Mouse (Mus musculus) heart, embryonic 11.5 days (tissue): ENCODE data around the gene Ccdc50. TPM values are rescaled to one million over a fixed set of nuclear protein-coding genes. Genes with fewer than 3 reads are reported as not detected.
A peak's percentile ranks its signal among the peaks of the same experiment; 100 is the strongest.

ENCODE experiments used
- ATAC-seq: fragments of 200-750 bp; cut with Nextera tagmentation; replicated peaks from 2 replicates; pipeline ENCODE4 v1.8.0; 2017; ENCODE audit warnings: moderate library complexity; ENCODE audit not compliant: insufficient number of reproducible peaks, low FRiP score, low TSS enrichment
- H3K27ac ChIP-seq: fragments of 300-500 bp; sonication (generic); 2 replicates; pipeline ENCODE4 v1.5.1; 2014; ENCODE audit warnings: mild to moderate bottlenecking, low read depth, low read length
- H3K27me3 ChIP-seq: fragments of 300-500 bp; sonication (generic); 2 replicates; pipeline ENCODE4 v1.6.1; 2014; ENCODE audit warnings: mild to moderate bottlenecking, low read length, mixed read lengths; ENCODE audit not compliant: control insufficient read depth, insufficient read depth
- H3K36me3 ChIP-seq: fragments of 300-500 bp; sonication (generic); 2 replicates; pipeline ENCODE4 v1.6.1; 2014; ENCODE audit warnings: mild to moderate bottlenecking, low read length, moderate library complexity, mixed read lengths; ENCODE audit not compliant: control insufficient read depth, insufficient read depth
- H3K4me1 ChIP-seq: fragments of 300-500 bp; sonication (generic); 2 replicates; pipeline ENCODE4 v1.6.1; 2014; ENCODE audit warnings: low read length; ENCODE audit not compliant: control insufficient read depth, insufficient read depth
- H3K4me2 ChIP-seq: fragments of 300-500 bp; sonication (generic); 2 replicates; pipeline ENCODE4 v1.6.1; 2014; ENCODE audit warnings: mild to moderate bottlenecking, moderate library complexity
- H3K4me3 ChIP-seq: fragments of 300-500 bp; sonication (generic); 2 replicates; pipeline ENCODE4 v1.5.1; 2014; ENCODE audit warnings: low read depth, low read length
- H3K9ac ChIP-seq: fragments of 300-500 bp; sonication (generic); 2 replicates; pipeline ENCODE4 v1.6.1; 2014; ENCODE audit warnings: mild to moderate bottlenecking, low read depth, low read length, moderate library complexity
- H3K9me3 ChIP-seq: fragments of 300-500 bp; sonication (generic); replicated peaks from 2 replicates; pipeline ENCODE4 v1.6.1; 2016; ENCODE audit warnings: low read length; ENCODE audit not compliant: control insufficient read depth
- WGBS: fragments of 180-500 bp; shearing (Covaris S2); extraction: QIAGEN DNeasy Blood & Tissue Kit; methylation state at CpG from one replicate; pipeline ENCODE4 v1.1.7; 2014; ENCODE audit not compliant: insufficient replicate concordance; 5-methylcytosine and 5-hydroxymethylcytosine counted together
- polyA plus RNA-seq: library from polyadenylated mRNA; unstranded; fragments of >200 nt; fragmentation: Nextera tagmentation; extraction: Ambion mirVana; gene quantifications from 2 replicates; pipeline ENCODE4 v1.2.1, GENCODE M21; 2014

The Ccdc50 gene
- polyA plus RNA-seq, 1 experiment from 2014 or later: 47.5 TPM

DNA sequence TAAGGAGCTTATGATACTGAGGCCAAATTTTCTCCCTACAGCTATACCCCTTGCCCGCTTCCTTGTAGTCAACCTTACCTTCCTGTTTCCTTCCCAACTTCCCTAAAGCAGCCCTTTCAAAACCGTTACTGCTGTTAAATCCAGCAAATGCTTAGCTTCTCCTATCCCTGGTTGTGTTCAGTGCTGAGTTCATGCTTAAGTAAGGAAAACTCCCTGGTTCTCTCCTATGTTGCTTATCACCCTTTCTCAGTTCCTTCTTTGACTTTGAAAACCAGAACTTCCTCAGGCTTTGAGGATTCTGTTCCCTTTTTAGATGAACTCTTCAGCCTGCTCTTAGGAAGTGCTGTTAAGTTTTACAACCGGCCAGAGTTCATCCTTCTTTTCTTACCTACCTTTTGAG lies 14.5 kb upstream of the Ccdc50 start:
- Histone ChIP-seq H3K27me3 (no peaks in the 10 kb centered on the region), H3K9ac (no peak overlapping the region), H3K9me3 (no peaks in the 10 kb centered on the region), H3K4me2 (no peak overlapping the region), H3K27ac (no peak overlapping the region), H3K4me3 (no peak overlapping the region), H3K4me1 (no peaks in the 10 kb centered on the region), H3K36me3 (no peaks in the 10 kb centered on the region)
- ATAC-seq: no peak
- WGBS: 60% methylated on average over 3 of the region's 3 CpGs

DNA sequence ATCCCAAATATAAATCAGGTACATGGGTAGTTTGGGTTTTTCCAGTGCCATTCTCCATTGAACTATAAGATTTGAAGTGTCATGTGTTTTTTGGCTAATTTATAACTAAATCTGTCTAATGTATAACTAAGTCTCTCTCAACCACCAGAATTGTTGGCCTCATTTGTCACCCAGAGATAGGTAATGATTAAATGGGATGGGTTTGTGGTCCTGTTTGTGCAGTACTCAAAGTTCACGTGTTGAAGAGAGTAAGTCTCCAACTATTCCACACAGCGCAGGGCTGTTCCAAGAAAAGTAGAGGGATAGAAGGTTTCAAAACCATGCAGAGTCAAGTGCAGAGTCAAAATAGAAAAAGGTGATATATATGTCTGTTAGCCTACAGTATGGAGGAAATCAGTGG lies 13.4 kb upstream of the Ccdc50 start:
- no peaks in the 10 kb centered on the region for H3K36me3 ChIP-seq
- H3K27me3 ChIP-seq: no peaks in the 10 kb centered on the region
- no peak overlapping the region for H3K9ac ChIP-seq
- H3K27ac ChIP-seq: no peak overlapping the region
- no peak overlapping the region for H3K4me3 ChIP-seq
- no peaks in the 10 kb centered on the region for H3K4me1 ChIP-seq
- 89% methylated on average over 2 of the region's 2 CpGs for WGBS
- ATAC-seq: no peak
- H3K4me2 ChIP-seq: no peak overlapping the region
- H3K9me3 ChIP-seq: no peaks in the 10 kb centered on the region

DNA sequence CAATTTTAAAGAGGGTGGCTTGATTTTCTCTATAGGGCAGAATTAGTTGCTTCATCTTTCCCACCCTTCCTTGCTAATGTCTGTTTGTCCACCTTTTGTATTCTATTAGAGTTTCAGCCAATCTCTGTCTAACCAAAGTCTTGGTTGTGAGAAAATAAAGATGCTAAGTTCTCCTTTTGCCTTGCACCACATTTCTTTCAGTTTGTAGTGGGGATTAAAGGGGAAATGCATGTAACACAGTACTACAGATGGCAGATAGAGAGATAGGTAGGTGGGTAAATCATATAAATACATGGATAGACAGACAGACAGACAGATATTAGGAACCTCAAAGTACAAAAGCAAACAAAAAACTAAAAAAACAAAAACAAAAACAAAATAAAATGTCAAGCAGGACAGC lies 12.1 kb upstream of the Ccdc50 start:
- Histone ChIP-seq H3K36me3 (no peaks in the 10 kb centered on the region), H3K4me2 (no peak overlapping the region), H3K4me3 (no peak overlapping the region), H3K27ac (no peak overlapping the region), H3K27me3 (no peaks in the 10 kb centered on the region), H3K9ac (no peak overlapping the region), H3K4me1 (no peaks in the 10 kb centered on the region), H3K9me3 (no peaks in the 10 kb centered on the region)
- no peak for ATAC-seq

DNA sequence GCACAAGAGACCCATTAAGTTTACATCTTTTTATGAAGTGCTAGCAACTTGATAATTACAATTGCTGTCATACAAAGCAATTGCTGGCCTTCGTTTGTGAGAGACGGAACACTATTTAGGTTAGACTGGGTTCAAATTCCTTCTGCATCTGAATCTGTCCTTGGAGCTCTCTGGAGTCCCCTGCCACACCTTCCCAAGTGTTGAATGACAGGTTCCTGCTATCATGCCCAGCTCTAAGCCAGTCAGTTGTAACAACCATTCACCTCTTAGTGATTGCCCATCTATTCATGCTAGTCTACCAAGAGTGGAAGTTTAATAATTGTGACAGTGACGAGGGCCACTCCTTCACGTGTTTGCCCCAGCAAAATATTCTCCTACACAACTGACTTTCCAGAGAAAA lies 6.5 kb upstream of the Ccdc50 start:
- no peak overlapping the region for H3K4me2 ChIP-seq
- no peaks in the 10 kb centered on the region for H3K9me3 ChIP-seq
- no peaks in the 10 kb centered on the region for H3K4me1 ChIP-seq
- no peak overlapping the region for H3K4me3 ChIP-seq
- H3K27me3 ChIP-seq: no peaks in the 10 kb centered on the region
- 68% methylated on average over 4 of the region's 4 CpGs for WGBS
- no peak overlapping the region for H3K9ac ChIP-seq
- no peak for ATAC-seq
- H3K27ac ChIP-seq: no peak overlapping the region
- H3K36me3 ChIP-seq: no peaks in the 10 kb centered on the region

DNA sequence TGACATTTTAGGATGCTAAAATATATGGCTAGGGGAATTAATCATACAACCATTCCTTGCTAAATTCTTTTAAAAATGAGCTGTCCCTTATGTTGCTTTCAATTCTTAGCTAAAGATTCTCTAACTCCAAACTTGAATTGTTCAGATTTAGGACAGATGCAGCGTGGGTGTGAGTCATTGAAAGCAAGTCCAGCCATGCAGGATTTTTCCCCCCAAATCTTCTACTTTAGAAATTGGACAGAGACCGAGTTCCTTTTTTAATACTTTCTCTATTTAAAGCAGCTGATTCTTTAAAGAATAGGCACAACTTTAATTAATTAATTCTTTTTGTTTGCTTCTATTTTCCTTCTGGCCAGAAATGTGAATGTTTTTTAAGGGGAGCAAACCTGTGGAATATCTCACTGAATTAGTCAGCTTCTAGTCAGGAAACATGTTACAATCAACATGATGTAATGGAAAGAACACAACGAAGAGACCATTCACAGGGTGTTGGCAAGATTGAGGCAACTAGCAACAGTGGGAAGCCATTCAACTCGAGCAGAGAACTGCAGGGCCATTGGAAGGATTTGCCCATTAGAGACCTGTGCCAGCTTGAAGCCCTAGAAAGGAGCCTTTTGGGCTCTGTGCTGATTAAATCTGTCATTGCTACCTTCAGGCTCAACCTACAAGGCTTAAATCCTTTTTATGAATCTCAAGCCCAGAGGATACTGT lies 3.6 kb upstream of the Ccdc50 start:
- 60% methylated on average over 4 of the region's 4 CpGs for WGBS
- H3K4me2 ChIP-seq: no peak overlapping the region
- no peak overlapping the region for H3K9ac ChIP-seq
- no peaks in the 10 kb centered on the region for H3K36me3 ChIP-seq
- no peak overlapping the region for H3K27ac ChIP-seq
- ATAC-seq: no peak
- H3K9me3 ChIP-seq: no peaks in the 10 kb centered on the region
- peaks cover 11% of the 10 kb centered on the region; the same call in 1 of the 2 replicates for H3K4me1 ChIP-seq
- no peak overlapping the region for H3K4me3 ChIP-seq
- H3K27me3 ChIP-seq: no peaks in the 10 kb centered on the region

DNA sequence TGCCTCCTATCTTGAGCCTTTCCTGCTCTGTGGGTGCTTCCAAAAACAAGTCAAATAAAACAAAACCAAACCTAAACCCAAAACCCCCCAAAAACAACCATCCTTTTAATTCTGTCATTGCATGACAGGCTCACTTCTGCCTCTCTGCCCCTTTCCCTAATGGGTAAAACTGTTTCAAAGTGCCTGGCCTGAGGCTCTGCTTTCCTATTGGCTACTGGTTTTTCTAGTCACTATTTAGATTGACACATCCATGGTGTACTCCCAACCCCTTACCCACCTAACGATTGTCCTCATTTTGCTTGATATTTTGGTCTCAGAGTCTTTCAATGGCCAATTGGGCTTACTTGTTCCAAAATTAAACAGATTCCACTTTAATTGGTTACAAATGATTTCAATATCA lies 3.0 kb upstream of the Ccdc50 start:
- no peak for ATAC-seq

DNA sequence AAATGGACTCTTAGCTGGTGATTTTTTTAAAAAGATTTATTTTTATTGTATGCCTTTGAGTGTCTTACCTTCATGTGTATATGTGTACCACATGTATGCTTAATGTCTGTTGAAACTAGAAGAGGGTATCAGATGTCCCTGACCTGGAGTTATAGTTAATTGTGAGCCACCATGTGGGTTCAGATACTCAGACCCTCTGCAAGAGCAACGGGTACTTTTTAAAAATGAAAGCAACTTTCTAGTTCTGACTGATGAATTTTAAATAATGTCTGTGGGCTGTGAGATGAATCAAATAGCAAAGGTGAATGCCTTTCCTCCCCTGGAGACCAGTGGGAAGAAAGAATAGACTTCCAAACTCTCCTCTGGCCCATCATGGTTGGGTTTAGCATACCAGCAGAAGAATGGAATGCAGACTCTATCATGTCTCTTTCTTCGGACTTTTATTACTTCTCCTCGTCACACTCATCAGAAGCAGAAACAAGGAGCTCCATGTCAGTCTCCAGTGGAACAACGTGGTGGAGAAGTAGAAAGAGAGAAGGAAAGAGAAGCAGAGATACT lies 1.7 kb upstream of the Ccdc50 start:
- Histone ChIP-seq H3K9ac (no peak overlapping the region), H3K36me3 (no peaks in the 10 kb centered on the region), H3K4me3 (no peak overlapping the region), H3K27me3 (no peaks in the 10 kb centered on the region), H3K27ac (no peak overlapping the region), H3K4me2 (no peak overlapping the region), H3K4me1 (peaks cover 18% of the 10 kb centered on the region), H3K9me3 (no peaks in the 10 kb centered on the region)
- WGBS: 68% methylated on average over 4 of the region's 4 CpGs
- ATAC-seq: no peak

More for the DNA sequence above, 3.0 kb upstream of the Ccdc50 start:
- H3K9ac ChIP-seq: no peak overlapping the region
- H3K36me3 ChIP-seq: no peaks in the 10 kb centered on the region
- peaks cover 15% of the 10 kb centered on the region for H3K4me1 ChIP-seq
- no peaks in the 10 kb centered on the region for H3K27me3 ChIP-seq
- WGBS: 79% methylated on average over 1 of the region's 1 CpGs
- H3K4me2 ChIP-seq: no peak overlapping the region
- H3K4me3 ChIP-seq: no peak overlapping the region
- H3K9me3 ChIP-seq: no peaks in the 10 kb centered on the region
- H3K27ac ChIP-seq: no peak overlapping the region

DNA sequence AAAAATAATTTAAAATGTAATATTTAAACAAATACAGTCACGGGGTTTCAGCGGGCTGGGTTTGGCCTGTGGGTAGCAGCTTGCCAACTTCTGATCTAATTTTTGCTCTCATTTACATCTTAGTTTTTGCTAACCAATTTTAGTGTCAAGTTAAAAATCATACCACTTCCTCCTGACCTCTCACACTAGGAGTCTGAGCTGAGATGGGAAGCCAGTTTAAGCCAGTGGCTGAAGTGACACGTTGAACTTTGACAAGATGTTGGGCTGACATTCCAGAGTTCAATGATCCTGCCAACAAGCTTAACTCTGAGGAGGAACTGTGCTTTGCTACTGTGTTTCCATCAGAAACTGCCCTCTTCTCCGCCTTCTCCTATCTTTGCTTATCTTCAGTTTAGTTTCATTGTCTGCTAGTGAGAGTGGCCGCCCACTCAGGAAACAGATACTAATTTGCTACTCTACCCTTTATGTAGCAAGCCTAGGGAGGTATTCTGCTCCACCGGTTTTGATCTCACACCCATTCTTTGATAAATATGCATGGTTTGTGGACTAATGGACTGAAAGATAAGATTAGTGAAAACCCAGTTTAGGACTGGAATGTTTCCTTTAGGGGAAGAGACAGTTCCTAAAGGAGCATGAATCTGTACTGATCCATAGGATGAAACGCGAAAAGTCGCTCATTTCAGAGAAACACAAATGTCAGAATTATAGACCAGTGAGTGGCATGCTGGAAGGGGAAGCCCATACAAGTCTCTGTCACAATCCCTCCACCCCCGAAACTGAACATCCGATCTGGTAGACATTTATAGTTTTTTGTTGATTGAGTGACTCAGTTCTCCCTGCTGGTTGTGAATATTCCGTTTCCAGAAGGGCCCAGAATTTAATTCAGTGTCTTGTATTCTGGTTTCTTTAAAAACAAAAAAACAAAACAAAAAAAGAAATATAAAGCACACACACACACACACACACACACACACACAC lies 746 bp upstream of the Ccdc50 start:
- ATAC-seq: no peak
- 37% methylated on average over 12 of the region's 12 CpGs for WGBS
- peak overlapping the region; percentile 85 for H3K4me3 ChIP-seq
- peaks cover 18% of the 10 kb centered on the region for H3K4me1 ChIP-seq
- H3K36me3 ChIP-seq: no peaks in the 10 kb centered on the region
- 0 out of 2 replicates have a peak overlapping the region, but pooled peaks have one; percentile 97 for H3K9ac ChIP-seq
- peak overlapping the region; percentile 82 for H3K4me2 ChIP-seq
- H3K27me3 ChIP-seq: no peaks in the 10 kb centered on the region
- H3K27ac ChIP-seq: peak overlapping the region; percentile 91; the same call in 1 of the 2 replicates
- H3K9me3 ChIP-seq: no peaks in the 10 kb centered on the region
